Mouse (Mus musculus): ENCODE results near the gene Reep3.
A peak's percentile ranks its signal among the peaks of the same experiment; 100 is the strongest.

The Reep3 gene

DNA sequence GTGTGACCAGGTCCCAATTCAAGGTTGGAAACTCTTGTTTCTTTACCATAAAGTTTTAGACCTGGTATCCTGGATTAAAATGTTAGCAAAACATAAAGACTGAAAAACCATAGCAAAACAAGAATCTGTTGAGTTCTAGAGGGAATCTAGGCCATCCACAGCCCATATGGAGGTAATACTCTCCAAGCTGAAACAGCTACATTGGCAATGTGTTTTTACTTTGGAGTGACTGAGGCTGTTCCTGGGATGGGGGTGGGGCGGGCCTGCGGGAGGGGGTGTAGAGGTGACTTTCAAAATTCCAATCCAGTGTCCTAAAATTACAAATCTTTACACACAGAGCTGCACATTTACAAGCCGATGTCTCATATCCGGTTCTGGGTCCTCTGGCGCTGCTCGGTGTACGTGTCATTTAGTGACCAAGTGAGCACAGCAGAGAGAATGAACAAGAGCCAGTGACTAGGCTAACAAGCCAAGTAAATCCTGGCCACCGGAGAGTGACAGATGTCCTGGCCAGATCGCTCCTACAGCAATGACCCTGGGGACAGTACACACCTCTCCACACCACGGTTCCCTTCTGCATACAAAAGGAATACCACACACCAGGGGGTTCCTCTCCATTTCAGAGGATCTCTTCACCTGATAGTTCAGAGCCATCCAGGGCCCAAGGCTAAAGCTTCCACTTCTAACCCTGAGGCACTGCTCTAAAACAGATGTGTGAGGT lies 13.1 kb downstream of the Reep3 start:
- no peak for DNase-seq (ENCODE audit: low spot score)

- no peak for DNase-seq (ENCODE audit: low spot score)
Observed at GRCm38 (mm10) chr10:67082531-67082930, 14.2 kb downstream of the Reep3 start.

- DNase-seq (ENCODE audit: low spot score), result no peak
Observed at GRCm38 (mm10) chr10:67081206-67082007, 15.3 kb downstream of the Reep3 start.

- DNase-seq (ENCODE audit: low spot score), result no peak
Observed at GRCm38 (mm10) chr10:67079030-67079429, 17.7 kb downstream of the Reep3 start.

DNA sequence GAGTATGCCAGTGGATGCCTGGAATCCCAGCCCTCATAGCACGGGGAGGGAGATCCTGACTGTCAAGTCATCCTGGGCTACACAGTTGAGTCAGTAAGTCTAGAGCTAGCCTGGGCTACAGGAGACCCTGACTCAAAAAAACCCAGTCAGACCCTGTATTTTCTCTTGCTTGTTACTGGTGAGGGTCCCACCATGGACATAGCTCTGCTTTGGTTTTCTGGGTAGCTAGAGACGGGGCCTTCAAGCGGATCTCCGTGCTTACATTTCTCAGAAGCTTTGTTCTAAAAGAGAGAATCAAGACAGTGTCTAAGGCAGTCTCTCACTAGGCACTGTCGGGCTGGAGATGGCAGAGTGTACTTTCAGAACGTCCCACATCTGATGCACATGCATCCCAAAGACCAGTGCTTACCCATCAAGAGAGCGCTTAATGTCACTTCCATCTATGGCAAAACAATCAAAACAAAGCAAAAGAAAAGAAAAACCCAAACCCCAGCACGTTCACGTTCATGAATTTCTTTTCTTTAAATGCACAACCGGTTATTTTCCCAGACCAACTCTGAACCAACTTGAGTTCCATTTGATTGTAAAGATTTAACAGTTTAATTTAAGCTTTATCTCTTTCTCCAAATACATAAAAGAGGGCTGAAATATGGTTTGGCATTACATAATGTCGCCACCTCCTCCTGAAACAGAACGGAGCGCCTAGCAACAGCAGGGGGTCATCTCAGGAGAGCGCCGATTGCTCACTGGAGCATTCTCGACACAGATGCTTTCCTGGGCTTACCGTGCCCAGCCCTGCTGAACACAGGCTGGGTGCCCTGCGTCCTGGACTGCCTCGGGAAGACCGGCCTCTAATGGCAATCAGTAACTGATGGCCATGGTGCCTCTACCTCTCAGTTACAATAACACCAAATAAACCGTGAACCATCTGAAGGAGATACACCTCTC lies 20.5 kb downstream of the Reep3 start:
- no peak for DNase-seq (ENCODE audit: low spot score)

DNA sequence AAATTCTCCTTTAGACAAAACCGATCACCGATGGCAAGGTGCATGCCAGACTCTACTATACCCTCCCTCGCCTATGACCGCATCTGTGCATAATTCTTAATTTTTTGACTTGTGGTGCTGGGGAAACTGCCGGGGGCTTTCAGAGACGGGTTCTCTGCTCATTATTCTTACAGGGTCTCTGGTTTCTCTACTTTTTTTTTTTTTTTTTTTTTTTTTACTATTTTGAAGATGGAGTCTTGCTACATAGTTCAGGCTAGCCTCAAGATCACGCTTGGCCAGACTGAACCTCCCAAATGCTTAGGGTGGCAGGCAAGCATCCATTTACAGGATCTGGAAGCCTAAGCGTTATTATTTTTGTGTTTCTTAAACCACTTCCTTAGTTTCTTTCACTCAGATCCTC lies 23.2 kb downstream of the Reep3 start:
- DNase-seq (ENCODE audit: low spot score), result no peak

- DNase-seq (ENCODE audit: low spot score), result no peak
Observed at GRCm38 (mm10) chr10:67072600-67072999, 24.1 kb downstream of the Reep3 start.

- no peak for DNase-seq (ENCODE audit: low spot score)
Observed at GRCm38 (mm10) chr10:67071884-67072283, 24.9 kb downstream of the Reep3 start.

DNA sequence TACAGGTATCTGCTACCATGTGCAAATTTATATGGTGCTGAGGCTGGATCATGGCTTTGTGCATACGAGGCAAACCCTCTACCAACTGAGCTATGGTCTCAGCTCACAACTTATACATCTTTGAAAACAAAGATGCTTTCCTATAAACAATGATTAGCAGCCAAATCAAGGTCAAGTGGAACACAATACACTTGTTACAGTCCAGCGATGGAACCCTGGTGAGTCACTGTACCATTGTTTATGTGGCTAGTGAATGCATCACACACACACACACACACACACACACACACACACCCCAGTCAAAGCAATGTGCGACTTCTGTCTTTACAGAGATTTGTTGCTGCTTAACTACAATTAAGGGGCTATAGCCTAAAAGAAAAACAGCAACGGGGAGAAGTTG lies 25.4 kb downstream of the Reep3 start:
- no peak for DNase-seq (ENCODE audit: low spot score)

DNA sequence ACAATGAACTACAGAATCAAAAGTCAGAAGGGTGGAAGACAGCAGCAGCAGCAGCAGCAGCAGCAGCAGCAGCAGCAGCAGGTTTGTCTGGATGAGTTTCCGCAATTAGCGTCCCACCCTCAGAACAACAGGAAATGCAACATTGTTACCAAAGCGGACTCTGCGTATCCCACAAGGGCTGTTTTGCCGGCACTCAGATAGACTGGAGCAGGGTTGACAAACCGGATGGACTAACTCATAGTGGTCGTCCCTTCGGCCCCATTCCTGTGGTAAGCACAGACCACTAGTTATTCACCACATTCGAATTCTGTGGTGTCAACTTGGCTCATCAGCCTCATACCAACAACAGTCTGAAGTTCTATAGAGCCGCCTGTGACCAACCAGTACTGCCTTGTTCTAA lies 27.7 kb downstream of the Reep3 start:
- DNase-seq (ENCODE audit: low spot score), result no peak

GRCm38 (mm10) chr10:67066421-67066820 lies 30.3 kb downstream of the Reep3 start:
- DNase-seq (ENCODE audit: low spot score), result no peak

DNA sequence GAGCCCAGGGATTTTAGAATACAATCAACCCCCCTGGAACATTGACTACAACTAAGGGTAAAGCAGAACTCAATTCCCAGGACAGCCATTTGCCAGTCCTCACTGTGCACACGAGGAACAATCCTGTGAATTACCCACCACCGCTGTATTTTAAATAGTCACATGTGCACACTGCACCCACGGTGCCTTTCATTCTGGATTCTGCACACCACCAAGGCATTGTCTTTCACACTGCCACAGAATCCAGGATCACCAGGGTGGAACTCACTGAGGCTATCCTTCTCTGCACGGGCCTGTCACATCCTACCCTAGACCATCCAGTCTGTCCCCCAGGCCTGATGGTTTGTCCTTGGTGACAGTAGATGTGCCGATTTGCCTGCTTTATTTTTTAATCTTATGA lies 30.8 kb downstream of the Reep3 start:
- DNase-seq (ENCODE audit: low spot score), result no peak

DNA sequence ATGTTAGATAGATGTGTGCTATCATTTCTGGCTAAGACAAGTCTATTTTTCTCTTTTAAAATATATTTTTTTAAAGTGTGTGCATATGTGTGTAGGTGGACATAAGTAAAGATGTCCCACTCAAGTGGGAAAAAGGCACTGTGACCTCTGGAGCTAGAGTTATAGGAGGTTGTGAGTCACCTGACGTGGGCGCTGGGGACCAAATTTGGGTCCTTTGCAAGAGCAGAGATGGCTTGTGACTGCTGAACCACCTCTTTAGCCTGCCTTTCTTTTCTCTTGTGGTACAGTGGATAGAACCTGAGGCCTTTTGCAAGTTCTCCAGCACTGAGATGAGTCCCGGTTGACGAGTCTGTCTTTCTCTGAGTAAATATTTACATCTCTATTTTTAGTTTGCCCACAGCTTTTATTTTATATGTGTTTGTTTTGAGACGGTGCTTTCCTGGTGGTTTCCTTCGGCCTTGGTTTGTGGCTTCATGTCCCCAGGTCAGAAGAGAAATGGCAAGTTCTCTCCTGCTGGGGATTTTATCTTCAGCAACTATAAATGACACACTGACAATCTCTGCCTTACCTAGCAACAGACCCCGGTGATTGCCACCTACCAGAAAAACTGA lies 31.4 kb downstream of the Reep3 start:
- no peak for DNase-seq (ENCODE audit: low spot score)

- DNase-seq (ENCODE audit: low spot score), result no peak
Observed at GRCm38 (mm10) chr10:67061823-67062222, 34.9 kb downstream of the Reep3 start.

GRCm38 (mm10) chr10:67061367-67061801 lies 35.4 kb downstream of the Reep3 start:
- no peak for DNase-seq (ENCODE audit: low spot score)

DNA sequence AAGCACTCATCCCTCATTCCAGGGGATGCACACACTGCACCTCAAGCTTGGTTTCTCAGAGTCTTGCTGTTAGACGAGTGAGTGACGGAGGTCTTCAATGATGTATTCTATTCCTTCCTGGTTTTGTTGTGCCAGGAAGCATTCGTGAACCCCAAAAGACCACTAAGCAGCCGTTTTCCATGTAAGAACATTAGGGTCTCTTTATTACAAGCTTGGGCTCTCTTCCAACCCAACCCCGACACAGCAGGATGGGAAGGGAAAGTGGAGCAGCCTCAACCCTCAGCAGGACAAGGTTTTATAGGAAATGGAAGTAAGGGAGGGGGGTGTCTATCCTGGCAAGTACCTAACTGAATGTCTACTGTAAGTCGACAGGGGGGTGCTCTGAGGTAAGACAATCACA lies 38.0 kb downstream of the Reep3 start:
- no peak for DNase-seq (ENCODE audit: low spot score)

GRCm38 (mm10) chr10:67058297-67058696 lies 38.4 kb downstream of the Reep3 start:
- DNase-seq (ENCODE audit: low spot score), result peak; percentile 48

DNA sequence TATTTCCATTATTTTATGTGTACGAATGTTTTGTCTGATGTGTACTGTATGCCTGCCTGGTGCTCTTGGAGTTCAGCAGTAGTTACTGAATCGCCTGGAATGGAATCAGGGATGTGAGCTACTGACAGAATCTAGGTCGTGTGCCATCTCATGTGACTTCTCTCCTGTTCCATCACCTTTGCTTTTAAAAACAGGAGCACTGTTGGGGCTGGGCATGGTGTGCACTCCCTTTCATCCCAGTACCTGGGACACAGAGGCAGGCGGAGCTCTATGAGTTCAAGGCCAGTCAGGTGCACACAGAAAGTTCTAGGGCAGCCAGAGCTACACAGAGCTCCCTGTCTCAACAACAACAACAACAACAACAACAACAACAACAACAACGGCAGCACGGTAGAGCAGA lies 39.0 kb downstream of the Reep3 start:
- no peak for DNase-seq (ENCODE audit: low spot score)

DNA sequence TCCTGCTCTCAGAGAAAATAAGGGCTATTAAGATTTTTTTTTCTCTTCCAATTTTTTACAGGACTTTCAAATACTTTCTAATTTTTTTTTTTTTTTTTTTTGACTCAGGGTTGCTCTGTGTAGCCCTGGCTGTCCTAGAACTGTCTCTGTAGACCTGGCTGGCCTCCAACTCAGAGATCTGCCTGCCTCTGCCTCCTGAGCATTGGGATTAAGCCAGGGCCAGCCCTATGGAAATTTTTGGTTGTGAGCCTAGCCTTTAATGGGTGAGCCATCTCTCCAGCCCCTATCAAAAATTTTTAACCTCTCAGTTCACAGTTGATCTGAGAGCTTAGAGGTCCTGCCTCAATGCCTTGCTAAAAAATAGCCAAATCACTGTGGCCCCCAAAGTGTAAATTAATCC lies 39.5 kb downstream of the Reep3 start:
- no peak for DNase-seq (ENCODE audit: low spot score)

DNA sequence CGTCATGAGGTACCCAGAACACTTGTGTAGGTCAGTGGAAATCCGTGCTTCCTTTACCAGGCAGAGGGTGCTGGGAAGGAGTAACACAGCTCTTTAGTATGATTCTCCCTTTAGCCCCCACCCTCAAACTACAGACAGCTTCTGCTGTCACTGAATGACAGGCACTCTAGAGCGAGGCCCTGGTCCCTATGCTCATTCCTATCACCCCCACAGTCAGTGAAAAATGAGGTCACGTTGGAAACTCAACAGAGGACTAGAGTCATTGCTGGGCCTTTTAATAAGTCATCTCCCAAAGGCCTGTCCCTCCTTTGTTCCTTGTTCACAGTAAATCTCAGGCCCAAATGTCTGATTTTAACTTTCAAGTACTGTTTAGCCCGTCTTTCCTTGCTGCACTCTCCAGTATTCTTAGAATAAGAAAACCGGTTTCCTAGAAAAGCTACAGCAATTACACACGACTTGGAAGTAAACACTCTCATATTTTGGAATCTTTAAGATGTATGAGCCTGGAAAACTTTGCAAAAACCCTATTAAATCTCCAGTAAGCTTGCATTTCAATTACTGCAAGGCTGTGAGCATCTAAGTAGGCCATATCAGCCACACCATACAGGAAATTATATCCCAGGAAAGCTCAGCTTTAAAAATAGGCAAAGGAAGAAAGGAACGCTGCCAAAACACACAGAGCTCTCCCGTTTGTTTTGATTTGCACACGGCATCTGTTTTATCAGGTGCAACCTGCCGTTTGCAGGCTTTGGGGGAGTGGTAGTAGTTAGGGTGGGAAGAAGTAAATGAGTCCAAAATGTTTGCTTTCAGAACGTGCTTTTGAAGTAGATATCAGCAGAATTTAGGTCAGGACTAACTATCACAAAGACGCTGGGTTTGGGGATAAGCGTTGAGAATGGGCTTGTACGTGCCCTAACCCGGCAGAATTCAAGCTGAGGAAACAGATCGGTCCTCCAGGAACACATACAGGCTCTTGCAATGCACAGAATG lies 40.6 kb downstream of the Reep3 start:
- no peak for DNase-seq (ENCODE audit: low spot score)

- DNase-seq (ENCODE audit: low spot score), result no peak
Observed at GRCm38 (mm10) chr10:67053475-67053874, 43.3 kb downstream of the Reep3 start.
